Mouse (Mus musculus): Measurements from ENCODE around the gene BC030870. TPM values are rescaled to one million over a fixed set of nuclear protein-coding genes. Genes with fewer than 3 reads are reported as not detected.

The BC030870 gene
- polyA plus RNA-seq, 2 experiments: 0.12 TPM; not detected in 1

DNA sequence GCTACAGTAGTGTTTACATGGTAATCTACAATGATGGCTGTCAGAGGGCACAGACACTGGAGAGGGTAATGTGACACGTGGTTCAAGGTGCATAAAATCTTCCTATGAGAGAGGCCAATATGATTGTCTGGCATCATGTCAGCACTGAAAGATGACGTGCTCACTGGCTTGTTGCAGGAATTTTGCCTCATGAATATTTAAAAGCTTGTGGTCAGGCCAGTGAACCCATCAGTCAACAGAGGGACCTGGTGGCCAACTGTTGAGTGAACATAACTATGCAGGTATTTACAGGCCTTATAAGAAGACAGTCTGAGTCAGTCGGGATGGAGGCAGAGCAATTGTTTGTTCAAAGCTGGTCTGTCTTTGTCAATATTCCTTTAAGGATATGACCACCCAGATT lies 29.6 kb downstream of the BC030870 start:
- ATAC-seq (ENCODE audit: low FRiP score, low read depth): no peak
- DNase-seq (ENCODE audit: low spot score): no peak
- no peaks in the 10 kb centered on the region for H3K27me3 ChIP-seq (ENCODE audit: control insufficient read depth, insufficient read depth, low read length)
- no peak overlapping the region for H3K4me3 ChIP-seq (replicated peaks; ENCODE audit: low read length)
- H3K36me3 ChIP-seq (ENCODE audit: control insufficient read depth, insufficient read depth, low read length): no peaks in the 10 kb centered on the region
- no peak for TF ChIP-seq POLR2A (IDR thresholded peaks at IDR 0.05; ENCODE audit: borderline replicate concordance, extremely low read depth, insufficient read depth, insufficient read length)
- H3K4me1 ChIP-seq (ENCODE audit: control insufficient read depth, insufficient read depth, low read length): no peaks in the 10 kb centered on the region
- H3K9ac ChIP-seq (ENCODE audit: low read depth, low read length, severe bottlenecking): no peak overlapping the region
- H3K27ac ChIP-seq (replicated peaks; ENCODE audit: low read depth, low read length): no peak overlapping the region
- 78% methylated on average over 3 of the region's 3 CpGs for WGBS
- no peak overlapping the region for H3K4me2 ChIP-seq (replicated peaks; ENCODE audit: low read depth, low read length, severe bottlenecking)
- H3K9me3 ChIP-seq (ENCODE audit: control insufficient read depth, low read length): no peaks in the 10 kb centered on the region

- no peak for TF ChIP-seq POLR2A (IDR thresholded peaks at IDR 0.05; ENCODE audit: borderline replicate concordance, extremely low read depth, insufficient read depth, insufficient read length)
- Histone ChIP-seq H3K27ac (replicated peaks; ENCODE audit: low read depth, low read length) (no peak overlapping the region), H3K4me1 (ENCODE audit: control insufficient read depth, insufficient read depth, low read length) (no peaks in the 10 kb centered on the region), H3K4me2 (replicated peaks; ENCODE audit: low read depth, low read length, severe bottlenecking) (no peak overlapping the region), H3K27me3 (ENCODE audit: control insufficient read depth, insufficient read depth, low read length) (no peaks in the 10 kb centered on the region), H3K9me3 (ENCODE audit: control insufficient read depth, low read length) (no peaks in the 10 kb centered on the region), H3K9ac (ENCODE audit: low read depth, low read length, severe bottlenecking) (no peak overlapping the region), H3K4me3 (replicated peaks; ENCODE audit: low read length) (no peak overlapping the region), H3K36me3 (ENCODE audit: control insufficient read depth, insufficient read depth, low read length) (no peaks in the 10 kb centered on the region)
- 67% methylated on average over 7 of the region's 7 CpGs for WGBS
- DNase-seq (ENCODE audit: low spot score): no peak
- ATAC-seq (ENCODE audit: low FRiP score, low read depth): no peak
Measured at GRCm38 (mm10) chr8:65097760-65098415, 31.5 kb downstream of the BC030870 start.

DNA sequence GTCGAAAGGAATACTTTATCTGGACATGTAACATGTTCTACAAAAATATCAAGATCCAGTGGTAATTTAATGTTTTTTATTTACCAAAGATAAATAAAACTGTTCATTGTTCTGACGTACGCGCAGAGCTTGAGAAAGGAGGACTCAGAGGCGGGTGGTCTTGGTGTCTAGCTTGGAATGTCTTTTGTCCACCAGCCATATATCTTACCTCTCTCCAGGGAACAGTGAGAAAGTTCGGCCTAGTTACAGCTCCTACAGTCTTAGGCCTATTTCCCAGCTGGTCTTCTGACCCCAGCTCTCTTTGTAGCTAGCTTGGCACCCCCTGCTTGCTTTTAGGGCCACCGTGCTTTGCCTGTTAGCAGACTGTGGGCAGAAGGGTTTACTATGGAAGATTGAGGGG lies 39.6 kb downstream of the BC030870 start:
- ATAC-seq (ENCODE audit: low FRiP score, low read depth): no peak
- no peaks in the 10 kb centered on the region for H3K36me3 ChIP-seq (ENCODE audit: control insufficient read depth, insufficient read depth, low read length)
- H3K9ac ChIP-seq (ENCODE audit: low read depth, low read length, severe bottlenecking): no peak overlapping the region
- H3K27ac ChIP-seq (replicated peaks; ENCODE audit: low read depth, low read length): no peak overlapping the region
- H3K9me3 ChIP-seq (ENCODE audit: control insufficient read depth, low read length): no peaks in the 10 kb centered on the region
- TF ChIP-seq POLR2A (IDR thresholded peaks at IDR 0.05; ENCODE audit: borderline replicate concordance, extremely low read depth, insufficient read depth, insufficient read length): no peak
- 0 out of 2 replicates have a peak, but pooled peaks cover 2% of the 10 kb centered on the region for H3K4me1 ChIP-seq (ENCODE audit: control insufficient read depth, insufficient read depth, low read length)
- WGBS: 68% methylated on average over 7 of the region's 7 CpGs
- H3K27me3 ChIP-seq (ENCODE audit: control insufficient read depth, insufficient read depth, low read length): no peaks in the 10 kb centered on the region
- H3K4me3 ChIP-seq (replicated peaks; ENCODE audit: low read length): no peak overlapping the region
- DNase-seq (ENCODE audit: low spot score): no peak
- no peak overlapping the region for H3K4me2 ChIP-seq (replicated peaks; ENCODE audit: low read depth, low read length, severe bottlenecking)

GRCm38 (mm10) chr8:65088120-65088519 lies 41.2 kb downstream of the BC030870 start:
- Histone ChIP-seq H3K27me3 (ENCODE audit: control insufficient read depth, insufficient read depth, low read length) (no peaks in the 10 kb centered on the region), H3K27ac (replicated peaks; ENCODE audit: low read depth, low read length) (no peak overlapping the region), H3K9ac (ENCODE audit: low read depth, low read length, severe bottlenecking) (no peak overlapping the region), H3K9me3 (ENCODE audit: control insufficient read depth, low read length) (no peaks in the 10 kb centered on the region), H3K4me2 (replicated peaks; ENCODE audit: low read depth, low read length, severe bottlenecking) (no peak overlapping the region), H3K4me3 (replicated peaks; ENCODE audit: low read length) (no peak overlapping the region), H3K4me1 (ENCODE audit: control insufficient read depth, insufficient read depth, low read length) (0 out of 2 replicates have a peak, but pooled peaks cover 2% of the 10 kb centered on the region), H3K36me3 (ENCODE audit: control insufficient read depth, insufficient read depth, low read length) (no peaks in the 10 kb centered on the region)
- TF ChIP-seq POLR2A (IDR thresholded peaks at IDR 0.05; ENCODE audit: borderline replicate concordance, extremely low read depth, insufficient read depth, insufficient read length): no peak
- 75% methylated on average over 12 of the region's 12 CpGs for WGBS
- ATAC-seq (ENCODE audit: low FRiP score, low read depth) (no peak), DNase-seq (ENCODE audit: low spot score) (no peak)

GRCm38 (mm10) chr8:65087711-65088110 lies 41.7 kb downstream of the BC030870 start:
- Histone ChIP-seq H3K27me3 (ENCODE audit: control insufficient read depth, insufficient read depth, low read length) (no peaks in the 10 kb centered on the region), H3K4me1 (ENCODE audit: control insufficient read depth, insufficient read depth, low read length) (0 out of 2 replicates have a peak, but pooled peaks cover 2% of the 10 kb centered on the region), H3K27ac (replicated peaks; ENCODE audit: low read depth, low read length) (no peak overlapping the region), H3K9me3 (ENCODE audit: control insufficient read depth, low read length) (no peaks in the 10 kb centered on the region), H3K9ac (ENCODE audit: low read depth, low read length, severe bottlenecking) (no peak overlapping the region), H3K4me2 (replicated peaks; ENCODE audit: low read depth, low read length, severe bottlenecking) (no peak overlapping the region), H3K4me3 (replicated peaks; ENCODE audit: low read length) (no peak overlapping the region), H3K36me3 (ENCODE audit: control insufficient read depth, insufficient read depth, low read length) (no peaks in the 10 kb centered on the region)
- peak; percentile 27 for DNase-seq (ENCODE audit: low spot score)
- peak; percentile 35; the same call in 1 of the 2 replicates for ATAC-seq (ENCODE audit: low FRiP score, low read depth)
- no peak for TF ChIP-seq POLR2A (IDR thresholded peaks at IDR 0.05; ENCODE audit: borderline replicate concordance, extremely low read depth, insufficient read depth, insufficient read length)
- WGBS: 53% methylated on average over 8 of the region's 8 CpGs

Measured in limb, embryonic 14.5 days (tissue).